Mouse (Mus musculus) stomach, embryonic 16.5 days (tissue): ENCODE measurements at regions not wholly inside any gene's neighbourhood (a gene's known extent, or its start where the extent isn't known, plus 50 kb on each side); places are given as distances from the start of the nearest gene placed in this dataset.

Experiments
- ATAC-seq: fragments of 200-750 bp; cut with Nextera tagmentation; 2 replicates; pipeline ENCODE4 v1.8.0; 2017; ENCODE audit warnings: moderate number of reproducible peaks, moderate TSS enrichment; ENCODE audit not compliant: insufficient read depth, low FRiP score
- H3K27ac ChIP-seq: fragments of 300-500 bp; sonication (generic); 2 replicates; pipeline ENCODE4 v1.5.1; 2014; ENCODE audit warnings: low read length
- H3K27me3 ChIP-seq: fragments of 300-500 bp; sonication (generic); 2 replicates; pipeline ENCODE4 v1.6.1; 2014; ENCODE audit warnings: low read length, control low read depth, mixed read lengths; ENCODE audit not compliant: control insufficient read depth, insufficient read depth
- H3K36me3 ChIP-seq: fragments of 300-500 bp; sonication (generic); 2 replicates; pipeline ENCODE4 v1.6.1; 2014; ENCODE audit warnings: low read length; ENCODE audit not compliant: control insufficient read depth, insufficient read depth
- H3K4me1 ChIP-seq: fragments of 300-500 bp; sonication (generic); 2 replicates; pipeline ENCODE4 v1.6.1; 2014; ENCODE audit warnings: low read length, control low read depth, mixed read lengths; ENCODE audit not compliant: control insufficient read depth, insufficient read depth
- H3K4me2 ChIP-seq: fragments of 300-500 bp; sonication (generic); 2 replicates; pipeline ENCODE4 v1.6.1; 2014; ENCODE audit warnings: low read depth, low read length, mixed read lengths
- H3K4me3 ChIP-seq: fragments of 300-500 bp; sonication (generic); replicated peaks from 2 replicates; pipeline ENCODE4 v1.5.1; 2014; ENCODE audit warnings: mild to moderate bottlenecking, low read length
- H3K9ac ChIP-seq: fragments of 300-500 bp; sonication (generic); 2 replicates; pipeline ENCODE4 v1.6.1; 2014; ENCODE audit warnings: low read length
- H3K9me3 ChIP-seq: fragments of 300-500 bp; sonication (generic); replicated peaks from 2 replicates; pipeline ENCODE4 v1.6.1; 2016; ENCODE audit warnings: low read length, control low read depth; ENCODE audit not compliant: control insufficient read depth
- WGBS: fragments of 180-500 bp; shearing (Covaris S2); extraction: QIAGEN DNeasy Blood & Tissue Kit; methylation state at CpG from one replicate; pipeline ENCODE4 v1.1.7; 2014; 5-methylcytosine and 5-hydroxymethylcytosine counted together

DNA sequence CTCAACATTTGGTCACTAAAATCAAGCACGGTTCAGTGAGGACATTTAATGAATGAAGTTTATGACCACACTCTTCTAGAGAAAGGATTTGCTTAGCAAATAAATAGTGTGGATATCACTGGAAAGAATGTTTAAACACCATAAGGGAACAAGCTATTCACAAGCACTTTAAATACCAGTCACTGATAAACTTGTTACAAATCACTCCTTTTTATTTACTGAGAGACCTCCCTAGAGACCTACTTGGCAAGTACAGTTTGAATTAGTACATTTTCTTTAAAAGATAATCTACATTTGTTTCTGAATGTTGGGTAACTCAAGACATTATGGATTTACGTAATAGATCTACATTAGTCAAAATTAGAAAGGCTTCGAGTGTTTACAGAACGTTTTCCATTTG, 162.2 kb upstream of the Pappa start:
- no peak overlapping the region for H3K4me2 ChIP-seq
- no peak overlapping the region for H3K27ac ChIP-seq
- no peaks in the 10 kb centered on the region for H3K36me3 ChIP-seq
- H3K9ac ChIP-seq: no peak overlapping the region
- no peaks in the 10 kb centered on the region for H3K9me3 ChIP-seq
- no peaks in the 10 kb centered on the region for H3K4me1 ChIP-seq
- 18% methylated on average over 4 of the region's 4 CpGs for WGBS
- ATAC-seq: peak; percentile 78
- no peaks in the 10 kb centered on the region for H3K27me3 ChIP-seq
- no peak overlapping the region for H3K4me3 ChIP-seq
